Mouse (Mus musculus) bone marrow, adult 2 months (tissue): ENCODE data around the gene Mthfd2.

ENCODE experiments used
- CTCF ChIP-seq: fragments of 200-500 bp; IDR thresholded peaks from 2 replicates; pipeline ENCODE4 v1.5.1; 2011; ENCODE audit warnings: low read length, control low read depth; ENCODE audit not compliant: control insufficient read depth, insufficient read depth
- POLR2A ChIP-seq: fragments of 200-500 bp; IDR thresholded peaks from 2 replicates; pipeline ENCODE4 v1.6.1; 2011; ENCODE audit warnings: low read depth, mild to moderate bottlenecking, control low read depth, low read length, borderline replicate concordance; ENCODE audit not compliant: control insufficient read depth

DNA sequence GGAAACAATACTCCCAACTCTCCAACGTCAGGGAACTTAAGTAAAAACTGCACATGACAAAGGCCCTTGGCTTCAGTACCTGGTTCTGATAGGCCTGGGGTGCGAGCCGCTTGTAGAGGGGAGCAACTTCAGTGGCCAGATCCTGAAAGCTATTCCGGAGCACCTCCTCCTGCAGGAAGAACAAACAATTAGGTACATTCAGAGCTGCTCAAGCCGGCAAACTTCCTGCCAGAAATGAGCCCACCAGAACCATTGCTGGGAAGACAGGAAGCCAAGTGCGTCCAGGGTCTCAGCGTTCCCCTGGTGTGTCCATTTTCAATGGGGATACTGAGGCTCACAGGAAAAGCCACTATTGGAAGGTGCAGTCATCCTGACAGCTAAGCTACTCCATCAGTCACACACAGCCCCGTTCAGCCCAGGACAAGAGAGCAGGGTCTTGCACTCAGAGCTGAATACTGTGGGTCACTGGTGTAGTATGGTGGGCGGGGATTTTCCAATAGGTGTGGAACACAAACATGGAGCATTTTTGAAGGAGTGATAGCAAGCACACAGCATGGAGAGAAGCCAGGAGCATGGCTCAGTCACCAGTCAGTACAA, 48.1 kb upstream of the Mthfd2 start:
- TF ChIP-seq POLR2A (no peak), CTCF (no peak)
